Mouse (Mus musculus) kidney, embryonic 14.5 days (tissue): ENCODE measurements at regions not wholly inside any gene's neighbourhood (a gene's known extent, or its start where the extent isn't known, plus 50 kb on each side); places are given as distances from the start of the nearest gene placed in this dataset.

ENCODE experiments used
- ATAC-seq: fragments of 200-750 bp; cut with Nextera tagmentation; 2 replicates; pipeline ENCODE4 v1.8.0; 2017; ENCODE audit warnings: moderate number of reproducible peaks, mild to moderate bottlenecking, moderate TSS enrichment, moderate library complexity; ENCODE audit not compliant: low FRiP score, low TSS enrichment
- H3K27ac ChIP-seq: fragments of 300-500 bp; sonication (generic); 2 replicates; pipeline ENCODE4 v1.5.1; 2014; ENCODE audit warnings: low read depth, mild to moderate bottlenecking, low read length, moderate library complexity, mixed read lengths
- H3K27me3 ChIP-seq: fragments of 300-500 bp; sonication (generic); 2 replicates; pipeline ENCODE4 v1.6.1; 2014; ENCODE audit warnings: mild to moderate bottlenecking, low read length; ENCODE audit not compliant: control insufficient read depth, insufficient read depth
- H3K36me3 ChIP-seq: fragments of 300-500 bp; sonication (generic); 2 replicates; pipeline ENCODE4 v1.6.1; 2014; ENCODE audit warnings: low read length, mixed read lengths; ENCODE audit not compliant: control insufficient read depth, insufficient read depth
- H3K4me1 ChIP-seq: fragments of 300-500 bp; sonication (generic); 2 replicates; pipeline ENCODE4 v1.6.1; 2014; ENCODE audit warnings: low read length, mixed read lengths; ENCODE audit not compliant: control insufficient read depth, insufficient read depth
- H3K4me2 ChIP-seq: fragments of 300-500 bp; sonication (generic); replicated peaks from 2 replicates; pipeline ENCODE4 v1.6.1; 2014; ENCODE audit warnings: low read depth, mild to moderate bottlenecking, low read length
- H3K4me3 ChIP-seq: fragments of 300-500 bp; sonication (generic); 2 replicates; pipeline ENCODE4 v1.5.1; 2014; ENCODE audit warnings: mild to moderate bottlenecking, low read length
- H3K9ac ChIP-seq: fragments of 300-500 bp; sonication (generic); 2 replicates; pipeline ENCODE4 v1.6.1; 2014; ENCODE audit warnings: low read depth, mild to moderate bottlenecking, low read length, moderate library complexity
- H3K9me3 ChIP-seq: fragments of 300-500 bp; sonication (generic); 2 replicates; pipeline ENCODE4 v1.6.1; 2016; ENCODE audit warnings: low read length; ENCODE audit not compliant: control insufficient read depth
- whole genome bisulfite sequencing: fragments of 180-500 bp; shearing (Covaris S2); extraction: QIAGEN DNeasy Blood & Tissue Kit; methylation state at CpG from one replicate; pipeline ENCODE4 v1.1.7; 2014; 5-methylcytosine and 5-hydroxymethylcytosine counted together

DNA sequence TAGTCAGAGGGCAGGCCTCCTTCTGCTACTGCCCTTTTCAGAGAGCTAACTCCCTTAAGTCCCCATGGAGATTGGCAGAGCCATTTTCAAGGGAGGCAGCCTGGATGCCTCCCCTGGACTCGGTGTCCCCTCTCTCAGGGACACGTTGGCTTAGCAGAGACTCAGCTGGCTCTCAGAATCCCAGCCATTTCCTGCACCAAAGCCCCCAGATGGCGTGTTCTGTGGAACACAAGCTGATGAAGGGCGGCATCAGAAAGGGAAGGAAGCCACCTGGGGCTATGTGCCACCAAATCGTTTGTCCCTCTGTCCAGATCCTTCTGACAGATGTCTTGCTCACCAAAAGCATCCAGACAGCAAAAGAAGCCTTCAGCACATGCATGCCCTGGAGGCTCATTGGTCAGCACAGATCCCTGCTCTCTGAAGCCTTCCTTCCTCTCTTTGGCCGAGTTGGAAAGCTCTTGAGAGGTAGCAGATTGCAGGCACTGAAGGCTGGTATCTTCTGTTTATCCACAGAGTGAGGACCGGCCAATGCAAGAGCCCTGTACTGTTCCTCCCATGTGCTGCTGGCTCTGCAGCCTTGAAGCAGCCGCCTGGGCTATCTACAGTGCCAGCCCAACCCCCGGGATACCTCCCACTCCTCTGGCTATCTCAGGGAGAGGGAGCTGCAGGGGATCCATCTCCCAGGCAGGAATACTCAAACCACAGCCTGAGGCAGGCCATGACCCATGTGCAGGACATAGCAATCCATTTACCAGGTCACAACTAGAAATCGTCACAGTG is 325.4 kb upstream of the Prox1 start:
- 64% methylated on average over 10 of the region's 10 CpGs for WGBS
- H3K4me2 ChIP-seq, result no peak overlapping the region
- no peaks in the 10 kb centered on the region for H3K4me1 ChIP-seq

DNA sequence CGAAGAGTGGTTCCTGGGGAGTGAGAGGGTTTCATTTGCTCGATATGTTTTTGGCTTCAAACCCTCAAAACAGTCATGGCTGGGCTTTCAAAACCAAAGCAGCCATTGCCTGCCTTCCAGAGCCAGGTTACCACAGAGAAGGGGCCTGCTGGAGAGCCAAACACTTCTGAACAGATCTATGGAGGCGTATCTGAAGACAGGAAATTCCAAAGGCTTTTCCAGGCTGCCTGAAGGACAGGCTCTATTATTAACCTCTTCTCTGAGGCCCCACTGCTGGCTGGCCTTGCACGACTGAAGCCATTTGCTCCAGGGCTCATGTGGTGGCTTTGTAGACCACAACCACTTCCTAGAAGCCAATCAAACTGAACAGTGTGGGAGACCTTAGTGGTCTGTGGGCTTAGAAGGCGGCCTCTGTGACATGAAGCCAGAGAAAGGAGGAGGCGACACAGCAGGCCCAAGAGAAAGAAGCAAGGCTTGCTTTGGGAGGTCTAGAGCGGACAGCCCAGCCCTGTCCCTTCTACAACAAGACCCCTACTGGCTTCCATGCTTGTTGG is 316.1 kb upstream of the Prox1 start:
- Histone ChIP-seq H3K27me3 (no peaks in the 10 kb centered on the region), H3K4me3 (no peak overlapping the region), H3K27ac (no peak overlapping the region), H3K4me2 (no peak overlapping the region), H3K36me3 (no peaks in the 10 kb centered on the region), H3K9me3 (no peaks in the 10 kb centered on the region), H3K9ac (no peak overlapping the region), H3K4me1 (no peaks in the 10 kb centered on the region)
- no peak for ATAC-seq
- 67% methylated on average over 7 of the region's 7 CpGs for WGBS

More for the DNA sequence above, 325.4 kb upstream of the Prox1 start:
- Histone ChIP-seq H3K36me3 (no peaks in the 10 kb centered on the region), H3K27ac (no peak overlapping the region), H3K4me3 (no peak overlapping the region), H3K9ac (no peak overlapping the region), H3K9me3 (no peaks in the 10 kb centered on the region), H3K27me3 (no peaks in the 10 kb centered on the region)
- no peak for ATAC-seq

DNA sequence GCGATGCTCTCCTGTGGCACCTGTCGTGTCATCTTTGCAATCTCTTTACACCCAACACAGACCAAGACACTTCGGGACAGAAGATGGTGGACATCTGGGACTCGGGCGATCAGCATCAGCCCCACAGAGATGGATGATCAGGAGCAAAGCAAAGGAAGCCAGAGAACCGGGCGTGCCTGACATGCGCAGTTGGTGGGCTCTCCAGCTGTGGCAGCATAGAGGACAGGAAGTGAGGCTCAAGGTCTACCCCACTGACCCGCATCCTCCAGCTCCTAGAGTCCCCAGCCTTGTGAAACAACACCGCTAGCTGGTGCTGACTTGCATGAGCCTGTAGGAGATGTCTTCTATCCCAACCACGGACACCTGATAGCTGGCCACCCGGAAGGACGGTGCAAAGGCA is 312.9 kb upstream of the Prox1 start:
- Histone ChIP-seq H3K9me3 (peaks cover 3% of the 10 kb centered on the region; the same call in 1 of the 2 replicates), H3K36me3 (no peaks in the 10 kb centered on the region), H3K9ac (no peak overlapping the region), H3K27ac (no peak overlapping the region), H3K4me3 (no peak overlapping the region), H3K4me1 (no peaks in the 10 kb centered on the region), H3K27me3 (no peaks in the 10 kb centered on the region), H3K4me2 (no peak overlapping the region)
- WGBS, result 83% methylated on average over 13 of the region's 13 CpGs
- ATAC-seq, result no peak; the same call in 1 of the 2 replicates

- no peaks in the 10 kb centered on the region for H3K27me3 ChIP-seq
- peaks cover 3% of the 10 kb centered on the region; the same call in 1 of the 2 replicates for H3K9me3 ChIP-seq
- H3K36me3 ChIP-seq, result no peaks in the 10 kb centered on the region
- no peak overlapping the region for H3K4me3 ChIP-seq
- no peak overlapping the region for H3K27ac ChIP-seq
- no peaks in the 10 kb centered on the region for H3K4me1 ChIP-seq
- no peak overlapping the region for H3K9ac ChIP-seq
- H3K4me2 ChIP-seq, result no peak overlapping the region
- no peak for ATAC-seq
- 70% methylated on average over 11 of the region's 11 CpGs for WGBS
Measured at GRCm38 (mm10) chr1:190481071-190481470, 310.6 kb upstream of the Prox1 start.

DNA sequence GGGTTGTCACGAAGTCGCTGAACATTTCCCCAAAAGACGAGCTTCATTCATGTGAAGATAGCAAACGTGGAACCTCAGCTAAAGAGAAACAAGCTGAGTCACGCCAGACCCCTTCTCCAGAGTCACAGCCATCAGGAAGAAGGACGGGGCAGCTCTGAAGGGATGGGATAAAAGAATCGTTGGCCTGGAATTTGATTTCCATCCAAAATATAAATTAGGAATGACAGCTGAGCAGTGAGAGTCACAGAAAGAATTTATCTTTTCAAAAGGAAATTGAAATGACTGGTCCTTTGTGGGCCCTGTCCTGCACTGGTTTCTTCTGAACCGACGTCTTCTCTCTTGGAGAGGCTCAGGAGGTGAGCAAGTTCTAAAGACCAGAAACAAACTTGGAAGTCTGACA is 310.1 kb upstream of the Prox1 start:
- no peak for ATAC-seq
- Histone ChIP-seq H3K4me2 (no peak overlapping the region), H3K4me3 (no peak overlapping the region), H3K36me3 (no peaks in the 10 kb centered on the region), H3K4me1 (no peaks in the 10 kb centered on the region), H3K9ac (no peak overlapping the region), H3K27me3 (no peaks in the 10 kb centered on the region), H3K9me3 (peaks cover 3% of the 10 kb centered on the region; the same call in 1 of the 2 replicates), H3K27ac (no peak overlapping the region)
- 66% methylated on average over 9 of the region's 9 CpGs for WGBS

DNA sequence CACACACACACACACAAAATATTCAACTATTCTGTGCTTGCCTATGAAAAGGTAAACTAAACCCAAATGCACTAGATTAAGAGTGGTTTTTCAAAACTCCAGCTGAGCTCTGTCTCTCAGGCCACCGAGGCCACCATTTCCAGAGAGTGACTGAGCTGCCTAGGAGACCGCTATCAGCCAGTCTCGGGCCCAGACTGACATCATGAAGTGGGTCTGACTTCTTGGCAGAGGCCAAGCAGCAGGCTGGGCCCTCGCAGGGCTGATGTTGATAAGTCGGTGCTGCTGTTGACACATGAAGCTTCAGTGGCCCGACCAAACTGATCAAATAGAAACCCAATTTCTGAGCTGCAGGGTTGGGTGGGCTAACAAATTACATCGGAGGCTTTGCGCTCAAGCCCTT is 302.2 kb upstream of the Prox1 start:
- H3K4me2 ChIP-seq, result no peak overlapping the region
- H3K4me1 ChIP-seq, result no peaks in the 10 kb centered on the region
- no peak overlapping the region for H3K9ac ChIP-seq
- ATAC-seq, result no peak
- H3K36me3 ChIP-seq, result no peaks in the 10 kb centered on the region
- 78% methylated on average over 8 of the region's 8 CpGs for WGBS
- no peaks in the 10 kb centered on the region for H3K9me3 ChIP-seq
- no peak overlapping the region for H3K4me3 ChIP-seq
- H3K27me3 ChIP-seq, result no peaks in the 10 kb centered on the region
- H3K27ac ChIP-seq, result no peak overlapping the region

DNA sequence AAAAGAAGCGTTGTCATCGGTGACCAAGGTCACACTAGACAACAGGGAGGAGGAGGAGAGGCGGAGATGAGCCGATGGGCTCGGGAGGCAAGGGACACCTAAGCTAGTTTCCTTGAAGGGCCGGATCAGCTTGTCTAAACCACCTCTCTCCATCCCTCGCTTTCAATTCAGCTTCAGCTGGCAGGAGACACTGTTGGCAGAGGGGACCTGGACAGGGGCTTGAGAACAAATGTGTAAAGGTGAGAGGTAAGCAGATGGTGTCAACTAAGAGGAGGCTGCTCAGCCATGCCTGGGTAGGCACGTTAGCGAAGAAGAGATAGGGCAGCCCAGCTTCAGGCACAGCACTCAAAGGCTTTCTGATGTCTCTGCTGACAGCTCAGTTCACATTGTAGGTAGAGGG is 299.8 kb upstream of the Prox1 start:
- H3K9me3 ChIP-seq, result no peaks in the 10 kb centered on the region
- no peak overlapping the region for H3K9ac ChIP-seq
- no peak overlapping the region for H3K27ac ChIP-seq
- H3K27me3 ChIP-seq, result no peaks in the 10 kb centered on the region
- WGBS, result 79% methylated on average over 9 of the region's 9 CpGs
- no peak overlapping the region for H3K4me2 ChIP-seq
- no peak for ATAC-seq
- no peaks in the 10 kb centered on the region for H3K36me3 ChIP-seq
- no peak overlapping the region for H3K4me3 ChIP-seq
- H3K4me1 ChIP-seq, result no peaks in the 10 kb centered on the region

GRCm38 (mm10) chr1:190457541-190458061 is 287.1 kb upstream of the Prox1 start:
- WGBS, result 64% methylated on average over 12 of the region's 12 CpGs
- Histone ChIP-seq H3K9me3 (no peaks in the 10 kb centered on the region), H3K36me3 (no peaks in the 10 kb centered on the region), H3K4me2 (no peak overlapping the region), H3K27me3 (no peaks in the 10 kb centered on the region), H3K4me1 (no peaks in the 10 kb centered on the region), H3K9ac (no peak overlapping the region), H3K27ac (no peak overlapping the region), H3K4me3 (no peak overlapping the region)
- ATAC-seq, result no peak

DNA sequence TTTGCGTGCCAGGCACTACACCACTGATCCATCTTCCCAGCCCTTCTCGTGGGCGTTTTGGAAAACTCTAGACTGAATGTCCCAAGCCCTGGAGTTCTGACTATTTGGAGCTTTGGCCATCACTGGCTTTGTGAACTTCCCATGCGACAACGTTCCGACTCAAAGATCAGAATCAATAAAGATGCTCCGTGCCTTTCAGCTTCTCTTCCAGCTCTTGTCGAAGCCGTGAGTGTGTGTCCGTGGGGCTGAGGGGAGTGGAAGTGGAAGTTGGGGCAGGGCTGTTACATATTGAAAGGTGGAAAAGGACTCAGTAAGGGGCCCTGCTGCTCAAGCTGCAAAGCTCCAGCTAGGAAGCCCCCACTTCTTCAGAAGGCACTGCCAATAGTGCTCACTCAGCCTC is 283.0 kb upstream of the Prox1 start:
- H3K27me3 ChIP-seq, result no peaks in the 10 kb centered on the region
- WGBS, result 93% methylated on average over 10 of the region's 10 CpGs
- H3K27ac ChIP-seq, result no peak overlapping the region
- ATAC-seq, result no peak
- H3K4me2 ChIP-seq, result no peak overlapping the region
- H3K4me1 ChIP-seq, result no peaks in the 10 kb centered on the region
- no peak overlapping the region for H3K9ac ChIP-seq
- no peaks in the 10 kb centered on the region for H3K36me3 ChIP-seq
- no peaks in the 10 kb centered on the region for H3K9me3 ChIP-seq
- no peak overlapping the region for H3K4me3 ChIP-seq
